Mouse (Mus musculus): ENCODE results near the gene Slc7a11. TPM values are rescaled to one million over a fixed set of nuclear protein-coding genes. Genes with fewer than 3 reads are reported as not detected.

Slc7a11 gene
- polyA plus RNA-seq, 1 experiment from 2014 or later: 0.29 TPM

DNA sequence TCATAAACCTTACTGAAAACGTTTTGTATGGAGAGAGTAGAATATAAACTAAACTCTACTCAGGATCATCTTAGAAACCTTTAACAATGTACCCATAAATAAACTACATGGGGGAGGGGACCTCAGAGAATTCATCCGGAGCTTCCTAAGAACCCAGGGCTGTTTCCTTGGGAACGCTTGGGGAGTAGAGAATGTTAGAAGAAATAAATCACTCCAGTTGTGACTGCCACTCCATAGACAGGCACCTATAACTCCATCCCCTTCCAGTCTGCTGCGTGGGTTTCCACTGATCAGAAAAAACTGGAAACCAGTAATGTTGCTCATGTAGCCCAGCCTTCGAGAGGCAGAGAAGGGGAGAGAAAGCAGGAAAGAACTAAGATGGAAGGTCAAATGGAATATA is 210.3 kb downstream of the Slc7a11 start:
- no peaks in the 10 kb centered on the region for H3K27me3 ChIP-seq
- ATAC-seq (replicated peaks; ENCODE audit: low FRiP score): peak; percentile 73
- H3K4me3 ChIP-seq (replicated peaks): no peak overlapping the region
- no peaks in the 10 kb centered on the region for H3K9me3 ChIP-seq (replicated peaks)
- no peak overlapping the region for H3K4me2 ChIP-seq
- no peak overlapping the region for H3K9ac ChIP-seq
- 0 out of 2 replicates have a peak, but pooled peaks cover 5% of the 10 kb centered on the region for H3K4me1 ChIP-seq
- no peaks in the 10 kb centered on the region for H3K36me3 ChIP-seq
- no peak overlapping the region for H3K27ac ChIP-seq
- 25% methylated on average over 5 of the region's 5 CpGs for WGBS

DNA sequence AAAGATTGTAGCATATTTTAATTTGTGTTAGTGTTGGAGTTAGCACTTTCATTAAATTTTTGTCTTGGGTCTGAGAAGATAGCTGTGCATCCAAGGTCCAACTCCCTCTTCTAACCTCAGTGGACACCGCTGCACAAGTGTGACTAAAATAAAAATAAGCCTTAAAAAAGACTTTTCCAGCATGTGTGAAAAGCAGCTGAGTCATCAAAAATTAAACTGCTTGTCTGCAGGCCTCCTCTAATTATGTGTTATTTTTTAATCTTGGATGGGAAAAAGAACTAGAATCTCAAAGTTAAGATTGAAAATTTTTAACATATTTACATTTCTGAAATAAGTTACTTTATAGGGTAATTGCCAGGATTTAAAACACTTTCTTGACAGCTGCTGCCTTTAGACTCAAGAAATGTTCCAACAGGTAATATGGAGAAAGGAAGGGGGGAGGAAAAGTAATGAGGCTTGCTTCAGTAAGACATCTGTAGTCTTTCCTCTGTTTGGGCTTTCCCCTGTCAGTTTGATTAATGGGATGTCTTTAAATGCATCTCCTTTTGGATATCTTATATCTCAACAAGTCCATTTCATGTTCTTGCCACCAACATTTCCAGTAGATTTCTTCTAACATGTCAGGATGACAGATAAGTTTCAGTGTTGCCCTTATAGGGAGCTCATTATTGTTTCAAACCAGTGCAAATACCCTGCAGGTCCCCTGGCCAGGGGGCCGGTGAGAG is 218.9 kb downstream of the Slc7a11 start:
- no peaks in the 10 kb centered on the region for H3K4me1 ChIP-seq
- no peaks in the 10 kb centered on the region for H3K27me3 ChIP-seq
- 51% methylated on average over 2 of the region's 2 CpGs for WGBS
- H3K36me3 ChIP-seq: no peaks in the 10 kb centered on the region
- H3K9me3 ChIP-seq (replicated peaks): no peaks in the 10 kb centered on the region
- H3K27ac ChIP-seq: no peak overlapping the region
- 0 out of 2 replicates have a peak, but pooled peaks have one; percentile 46 for ATAC-seq (replicated peaks; ENCODE audit: low FRiP score)
- no peak overlapping the region for H3K9ac ChIP-seq
- no peak overlapping the region for H3K4me2 ChIP-seq
- no peak overlapping the region for H3K4me3 ChIP-seq (replicated peaks)

DNA sequence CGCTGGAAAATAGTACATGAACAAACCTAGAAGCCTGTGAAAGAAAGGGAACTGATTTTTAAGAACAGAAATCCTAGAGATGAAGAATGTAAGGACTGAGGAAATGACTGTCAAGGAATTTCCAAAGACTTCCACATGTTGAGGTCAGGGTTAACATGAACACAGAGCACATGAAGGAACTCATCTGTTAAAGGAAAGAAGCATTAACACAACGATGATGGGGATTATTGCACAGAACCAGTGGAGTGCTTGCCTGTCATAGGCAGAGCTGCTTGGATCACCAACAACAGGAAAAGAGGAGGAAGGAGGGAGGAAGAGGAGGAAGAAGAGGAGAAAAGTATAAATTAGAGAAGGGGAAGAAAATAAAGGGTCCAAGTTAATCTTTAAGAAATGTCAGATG is 223.0 kb downstream of the Slc7a11 start:
- Histone ChIP-seq H3K27me3 (no peaks in the 10 kb centered on the region), H3K27ac (0 out of 2 replicates have a peak overlapping the region, but pooled peaks have one; percentile 58), H3K9me3 (replicated peaks) (no peaks in the 10 kb centered on the region), H3K4me2 (no peak overlapping the region), H3K4me1 (no peaks in the 10 kb centered on the region), H3K4me3 (replicated peaks) (no peak overlapping the region), H3K9ac (no peak overlapping the region), H3K36me3 (no peaks in the 10 kb centered on the region)
- 58% methylated on average over 2 of the region's 2 CpGs for WGBS
- peak; percentile 52; the same call in 1 of the 2 replicates for ATAC-seq (replicated peaks; ENCODE audit: low FRiP score)

DNA sequence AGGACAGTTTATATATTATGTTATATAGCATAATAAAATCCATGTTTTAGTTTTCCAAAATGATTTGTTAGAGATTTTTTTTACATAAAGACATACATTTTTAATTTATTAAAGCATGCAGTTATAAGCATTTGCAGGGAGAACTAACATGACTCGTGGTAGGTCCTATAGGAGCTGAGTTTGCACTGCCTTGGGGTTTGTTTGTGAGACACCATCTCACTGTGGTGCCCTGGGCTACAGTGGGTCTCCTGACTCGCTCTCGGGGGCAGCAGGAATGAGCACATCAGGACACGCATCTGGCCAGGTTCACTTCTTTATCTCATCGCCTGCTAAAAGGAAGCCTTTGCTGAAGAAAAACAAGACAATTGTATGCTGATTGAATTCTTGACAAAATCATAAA is 257.0 kb downstream of the Slc7a11 start:
- no peaks in the 10 kb centered on the region for H3K4me1 ChIP-seq
- ATAC-seq (replicated peaks; ENCODE audit: low FRiP score): no peak
- no peaks in the 10 kb centered on the region for H3K27me3 ChIP-seq
- H3K27ac ChIP-seq: no peak overlapping the region
- WGBS: 79% methylated on average over 5 of the region's 5 CpGs
- H3K9ac ChIP-seq: no peak overlapping the region
- no peak overlapping the region for H3K4me2 ChIP-seq
- H3K9me3 ChIP-seq (replicated peaks): no peaks in the 10 kb centered on the region
- no peak overlapping the region for H3K4me3 ChIP-seq (replicated peaks)
- no peaks in the 10 kb centered on the region for H3K36me3 ChIP-seq

DNA sequence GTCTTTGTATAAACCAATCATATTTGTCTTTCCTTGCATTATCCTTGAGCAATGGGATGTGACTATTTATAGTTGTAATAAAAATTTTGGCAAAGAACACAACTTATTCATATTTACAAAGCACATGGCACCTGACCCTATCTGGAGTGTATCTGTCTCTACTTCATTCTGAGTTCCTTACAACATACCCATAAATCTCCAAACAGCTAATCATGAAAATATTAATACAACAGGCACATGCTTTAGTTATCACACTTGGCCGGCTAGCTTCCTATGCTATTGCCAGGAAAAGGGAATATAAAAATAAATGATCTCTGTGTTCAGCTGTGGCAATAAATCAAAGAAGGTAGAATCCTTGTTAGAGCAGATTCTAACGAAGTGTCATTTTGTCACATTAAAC is 257.5 kb downstream of the Slc7a11 start:
- Histone ChIP-seq H3K9ac (no peak overlapping the region), H3K4me2 (no peak overlapping the region), H3K4me3 (replicated peaks) (no peak overlapping the region), H3K4me1 (no peaks in the 10 kb centered on the region), H3K27ac (no peak overlapping the region), H3K27me3 (no peaks in the 10 kb centered on the region), H3K9me3 (replicated peaks) (no peaks in the 10 kb centered on the region), H3K36me3 (no peaks in the 10 kb centered on the region)
- no peak for ATAC-seq (replicated peaks; ENCODE audit: low FRiP score)
- 49% methylated on average over 2 of the region's 2 CpGs for WGBS

DNA sequence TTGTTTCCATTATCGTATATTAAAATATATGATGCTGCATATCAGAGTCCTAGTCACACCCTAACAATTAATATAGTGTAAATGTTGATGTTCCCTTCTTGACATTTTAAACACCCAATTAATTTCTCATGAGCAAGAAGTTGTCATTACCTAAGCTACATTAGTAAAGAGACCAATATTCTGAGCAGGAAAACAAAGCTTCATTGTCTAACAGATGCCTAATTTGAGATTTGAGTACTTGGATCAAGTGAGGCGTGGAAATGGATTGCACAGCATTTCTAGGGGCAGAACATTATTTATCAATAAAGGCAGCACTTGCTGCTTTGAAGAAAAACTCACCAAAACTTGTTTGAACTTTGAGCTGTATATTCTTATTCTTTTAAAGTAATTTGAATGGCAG is 282.7 kb downstream of the Slc7a11 start:
- Histone ChIP-seq H3K4me3 (replicated peaks) (no peak overlapping the region), H3K27ac (no peak overlapping the region), H3K36me3 (no peaks in the 10 kb centered on the region), H3K4me2 (no peak overlapping the region), H3K9me3 (replicated peaks) (no peaks in the 10 kb centered on the region), H3K4me1 (no peaks in the 10 kb centered on the region), H3K27me3 (no peaks in the 10 kb centered on the region), H3K9ac (no peak overlapping the region)
- 85% methylated on average over 2 of the region's 2 CpGs for WGBS
- no peak for ATAC-seq (replicated peaks; ENCODE audit: low FRiP score)

DNA sequence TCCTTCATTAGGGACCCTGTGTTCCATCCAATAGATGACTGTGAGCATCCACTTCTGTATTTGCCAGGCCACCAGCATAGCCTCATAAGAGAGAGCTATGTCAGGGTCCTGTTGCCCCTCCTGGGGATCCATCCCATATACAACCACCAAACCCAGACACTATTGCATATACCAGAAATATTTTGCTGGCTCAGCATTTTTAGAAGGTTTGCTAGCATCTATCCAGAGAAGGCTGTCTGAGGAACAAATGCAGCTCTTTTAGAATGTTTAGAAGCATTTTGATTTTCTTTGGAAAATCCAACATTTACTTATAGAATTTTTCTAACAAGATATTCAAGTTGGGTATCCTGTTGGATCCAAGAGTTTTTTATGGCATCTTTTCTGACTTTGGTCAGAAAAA is 299.3 kb downstream of the Slc7a11 start:
- ATAC-seq (replicated peaks; ENCODE audit: low FRiP score): no peak
- H3K27me3 ChIP-seq: no peaks in the 10 kb centered on the region

DNA sequence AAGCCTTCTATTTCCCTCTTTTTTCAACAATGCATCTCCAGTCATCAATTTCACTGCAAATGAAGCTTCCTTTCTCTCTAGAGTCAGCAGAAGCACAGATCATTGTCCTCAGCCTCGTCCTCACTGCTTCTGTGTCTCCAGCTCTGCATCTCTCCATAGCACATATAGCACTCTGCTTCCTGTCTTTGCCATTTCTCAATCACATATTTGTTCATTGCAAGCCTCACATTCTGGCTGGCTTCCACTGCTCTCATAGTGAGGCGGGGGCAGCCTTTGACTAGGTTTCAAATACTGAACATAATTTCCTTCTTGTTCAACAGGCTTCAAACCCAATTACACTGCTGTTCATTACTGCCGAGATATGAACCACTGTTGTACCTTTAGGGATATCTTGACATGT is 305.1 kb downstream of the Slc7a11 start:
- Histone ChIP-seq H3K36me3 (no peaks in the 10 kb centered on the region), H3K9ac (no peak overlapping the region), H3K27ac (no peak overlapping the region), H3K9me3 (replicated peaks) (no peaks in the 10 kb centered on the region), H3K4me3 (replicated peaks) (no peak overlapping the region), H3K4me2 (no peak overlapping the region), H3K4me1 (no peaks in the 10 kb centered on the region), H3K27me3 (no peaks in the 10 kb centered on the region)
- ATAC-seq (replicated peaks; ENCODE audit: low FRiP score): no peak
- WGBS: 80% methylated on average over 3 of the region's 3 CpGs

More for the DNA sequence above, 299.3 kb downstream of the Slc7a11 start:
- H3K4me3 ChIP-seq (replicated peaks): no peak overlapping the region
- no peaks in the 10 kb centered on the region for H3K9me3 ChIP-seq (replicated peaks)
- no peaks in the 10 kb centered on the region for H3K36me3 ChIP-seq
- no peak overlapping the region for H3K9ac ChIP-seq
- no peaks in the 10 kb centered on the region for H3K4me1 ChIP-seq
- no peak overlapping the region for H3K4me2 ChIP-seq
- H3K27ac ChIP-seq: no peak overlapping the region

DNA sequence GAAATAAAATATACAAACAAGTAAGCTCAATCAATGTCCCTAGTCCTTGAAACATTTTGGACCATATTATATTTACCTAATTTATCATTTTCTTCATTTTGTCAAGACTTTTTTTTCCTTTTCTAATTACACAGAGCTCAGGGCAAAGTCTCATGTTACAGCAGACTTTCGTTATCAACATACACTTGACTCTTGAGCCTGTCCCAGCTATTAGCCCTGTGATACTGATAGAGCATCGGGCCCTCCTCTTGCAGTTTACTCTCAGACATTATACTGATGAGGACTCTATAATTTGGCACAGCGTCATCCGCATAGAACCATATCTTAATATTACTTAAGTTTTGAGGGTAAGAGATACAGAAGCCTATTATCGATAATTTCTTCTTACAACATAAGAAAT is 311.2 kb downstream of the Slc7a11 start:
- no peaks in the 10 kb centered on the region for H3K9me3 ChIP-seq (replicated peaks)
- no peak overlapping the region for H3K27ac ChIP-seq
- no peak overlapping the region for H3K9ac ChIP-seq
- no peak overlapping the region for H3K4me3 ChIP-seq (replicated peaks)
- no peaks in the 10 kb centered on the region for H3K36me3 ChIP-seq
- WGBS: 85% methylated on average over 5 of the region's 5 CpGs
- H3K4me1 ChIP-seq: no peaks in the 10 kb centered on the region
- no peaks in the 10 kb centered on the region for H3K27me3 ChIP-seq
- no peak overlapping the region for H3K4me2 ChIP-seq
- no peak for ATAC-seq (replicated peaks; ENCODE audit: low FRiP score)

DNA sequence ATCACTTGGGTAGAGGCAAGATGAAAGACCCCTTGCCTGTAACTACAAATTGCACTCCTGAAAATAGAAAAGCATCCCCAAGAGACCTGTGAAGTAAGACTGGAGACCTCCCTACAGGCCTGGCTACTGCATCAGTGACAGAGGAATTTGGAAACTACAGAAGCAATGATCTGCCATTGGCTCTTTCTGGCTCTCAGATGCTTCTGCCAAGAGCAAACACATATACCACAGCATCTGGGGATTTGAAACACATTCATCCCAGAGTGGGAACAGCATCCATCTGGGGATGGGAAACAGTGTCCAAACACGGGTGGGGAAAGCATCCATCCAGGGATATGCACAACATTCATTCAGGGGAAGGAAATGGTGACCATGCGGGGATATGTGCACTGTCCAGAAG is 313.1 kb downstream of the Slc7a11 start:
- no peaks in the 10 kb centered on the region for H3K9me3 ChIP-seq (replicated peaks)
- 84% methylated on average over 2 of the region's 2 CpGs for WGBS
- no peak overlapping the region for H3K9ac ChIP-seq
- no peak for ATAC-seq (replicated peaks; ENCODE audit: low FRiP score)
- H3K36me3 ChIP-seq: no peaks in the 10 kb centered on the region
- no peak overlapping the region for H3K27ac ChIP-seq
- H3K4me3 ChIP-seq (replicated peaks): no peak overlapping the region
- H3K4me2 ChIP-seq: no peak overlapping the region
- H3K4me1 ChIP-seq: no peaks in the 10 kb centered on the region
- no peaks in the 10 kb centered on the region for H3K27me3 ChIP-seq

DNA sequence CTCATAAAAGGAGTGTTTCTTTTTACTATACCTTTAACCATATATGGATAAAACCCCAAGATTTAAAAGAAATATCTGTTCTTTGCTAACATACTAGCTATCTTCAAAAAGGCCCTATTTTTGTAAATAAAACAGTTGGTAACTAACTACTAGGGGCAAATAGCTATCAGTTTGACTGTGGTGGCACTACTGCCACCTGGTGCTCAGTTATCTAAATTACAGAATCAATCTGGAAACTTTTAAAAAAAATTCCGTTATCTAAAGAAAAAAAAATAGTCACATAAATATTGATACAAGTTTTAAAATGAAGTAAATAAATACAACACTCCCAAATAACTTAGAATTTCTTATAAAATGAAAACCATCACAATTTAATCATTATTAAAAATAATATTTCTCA is 322.4 kb downstream of the Slc7a11 start:
- H3K27ac ChIP-seq: no peak overlapping the region
- no peaks in the 10 kb centered on the region for H3K9me3 ChIP-seq (replicated peaks)
- no peaks in the 10 kb centered on the region for H3K4me1 ChIP-seq
- no peak overlapping the region for H3K4me3 ChIP-seq (replicated peaks)
- H3K36me3 ChIP-seq: no peaks in the 10 kb centered on the region
- H3K27me3 ChIP-seq: no peaks in the 10 kb centered on the region
- no peak overlapping the region for H3K9ac ChIP-seq
- WGBS: 61% methylated on average over 1 of the region's 1 CpGs
- H3K4me2 ChIP-seq: no peak overlapping the region
- no peak for ATAC-seq (replicated peaks; ENCODE audit: low FRiP score)

DNA sequence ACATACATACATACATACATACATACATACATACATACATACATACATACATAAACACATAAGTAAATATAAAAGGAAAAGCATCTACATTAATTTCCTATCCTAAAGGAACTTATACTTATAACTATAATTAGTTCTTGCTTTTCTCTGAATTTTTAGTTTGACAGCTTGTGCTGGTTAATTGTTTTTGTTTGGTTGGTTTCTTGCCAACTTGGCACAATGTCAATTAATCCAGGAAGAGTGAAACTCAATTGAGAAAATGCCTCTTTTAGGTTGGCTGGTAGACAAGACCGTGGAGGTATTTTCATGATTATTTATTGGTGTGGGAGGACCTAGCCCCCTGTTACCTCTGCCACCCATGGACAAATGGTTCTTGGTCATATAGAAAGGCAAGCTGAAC is 327.1 kb downstream of the Slc7a11 start:
- H3K4me2 ChIP-seq: no peak overlapping the region
- no peak overlapping the region for H3K4me3 ChIP-seq (replicated peaks)
- no peak overlapping the region for H3K27ac ChIP-seq
- no peaks in the 10 kb centered on the region for H3K27me3 ChIP-seq
- no peaks in the 10 kb centered on the region for H3K36me3 ChIP-seq
- no peak for ATAC-seq (replicated peaks; ENCODE audit: low FRiP score)
- 32% methylated on average over 1 of the region's 1 CpGs for WGBS
- no peaks in the 10 kb centered on the region for H3K9me3 ChIP-seq (replicated peaks)
- H3K4me1 ChIP-seq: no peaks in the 10 kb centered on the region
- H3K9ac ChIP-seq: no peak overlapping the region

DNA sequence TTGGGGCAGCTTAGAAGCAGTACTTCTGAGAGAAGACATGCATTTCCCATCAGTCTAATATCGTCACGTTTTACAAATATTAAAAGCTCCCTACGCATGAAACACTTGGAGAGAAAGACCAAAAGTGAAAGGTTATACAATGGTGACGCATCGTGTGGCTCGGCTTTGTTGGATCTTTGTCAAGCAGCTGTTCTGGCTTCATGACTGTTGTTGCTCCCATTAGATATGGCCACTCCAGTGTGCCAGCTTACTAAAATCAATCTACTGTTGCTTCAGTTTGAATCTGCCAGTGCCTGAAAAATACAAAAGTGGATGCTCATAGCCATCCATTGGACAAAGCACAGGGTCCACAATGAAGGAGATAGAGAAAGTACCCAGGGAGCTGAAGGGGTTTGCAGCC is 337.9 kb downstream of the Slc7a11 start:
- H3K4me2 ChIP-seq: no peak overlapping the region
- H3K4me1 ChIP-seq: no peaks in the 10 kb centered on the region
- no peak for ATAC-seq (replicated peaks; ENCODE audit: low FRiP score)
- H3K4me3 ChIP-seq (replicated peaks): no peak overlapping the region
- H3K9ac ChIP-seq: no peak overlapping the region
- no peak overlapping the region for H3K27ac ChIP-seq
- no peaks in the 10 kb centered on the region for H3K27me3 ChIP-seq
- no peaks in the 10 kb centered on the region for H3K9me3 ChIP-seq (replicated peaks)
- no peaks in the 10 kb centered on the region for H3K36me3 ChIP-seq
- WGBS: 94% methylated on average over 6 of the region's 6 CpGs

All from kidney, embryonic 15.5 days (tissue).